Mouse (Mus musculus): ENCODE measurements at regions not wholly inside any gene's neighbourhood (a gene's known extent, or its start where the extent isn't known, plus 50 kb on each side); places are given as distances from the start of the nearest gene placed in this dataset.

- no peak for DNase-seq (ENCODE audit: low read depth, low spot score)
These were observed 53.9 kb upstream of the Olfr266 start for GRCm38 (mm10) chr3:106879994-106880393.

GRCm38 (mm10) chr3:106903198-106903597, 77.1 kb upstream of the Olfr266 start:
- peak; percentile 58 for DNase-seq (ENCODE audit: low read depth, low spot score)

GRCm38 (mm10) chr3:106906668-106907067, 80.6 kb upstream of the Olfr266 start:
- peak; percentile 35 for DNase-seq (ENCODE audit: low read depth, low spot score)

GRCm38 (mm10) chr3:106936067-106936466, 99.9 kb upstream of the Kcna3 start:
- DNase-seq (ENCODE audit: low read depth, low spot score): peak; percentile 61

- no peak for DNase-seq (ENCODE audit: low read depth, low spot score)
These were observed 95.9 kb upstream of the Kcna3 start for GRCm38 (mm10) chr3:106940095-106940494.

- no peak for DNase-seq (ENCODE audit: low read depth, low spot score)
These were observed 80.2 kb upstream of the Kcna3 start for GRCm38 (mm10) chr3:106955555-106956446.

- no peak for DNase-seq (ENCODE audit: low read depth, low spot score)
These were observed 78.6 kb upstream of the Kcna3 start for GRCm38 (mm10) chr3:106957162-106957895.

GRCm38 (mm10) chr3:106958194-106958593, 77.8 kb upstream of the Kcna3 start:
- DNase-seq (ENCODE audit: low read depth, low spot score): peak; percentile 68

GRCm38 (mm10) chr3:106960596-106960995, 75.4 kb upstream of the Kcna3 start:
- DNase-seq (ENCODE audit: low read depth, low spot score): no peak

- no peak for DNase-seq (ENCODE audit: low read depth, low spot score)
These were observed 73.5 kb upstream of the Kcna3 start for GRCm38 (mm10) chr3:106962466-106962865.

GRCm38 (mm10) chr3:106966198-106966597, 69.8 kb upstream of the Kcna3 start:
- no peak for DNase-seq (ENCODE audit: low read depth, low spot score)

- DNase-seq (ENCODE audit: low read depth, low spot score): no peak
These were observed 68.5 kb upstream of the Kcna3 start for GRCm38 (mm10) chr3:106967479-106967878.

- DNase-seq (ENCODE audit: low read depth, low spot score): no peak
These were observed 61.7 kb upstream of the Kcna3 start for GRCm38 (mm10) chr3:106974114-106974789.

GRCm38 (mm10) chr3:106978728-106979127, 57.2 kb upstream of the Kcna3 start:
- DNase-seq (ENCODE audit: low read depth, low spot score): no peak

GRCm38 (mm10) chr3:106980914-106981313, 55.1 kb upstream of the Kcna3 start:
- DNase-seq (ENCODE audit: low read depth, low spot score): no peak

- no peak for DNase-seq (ENCODE audit: low read depth, low spot score)
These were observed 54.6 kb upstream of the Kcna3 start for GRCm38 (mm10) chr3:106981323-106981722.

GRCm38 (mm10) chr3:106984231-106984630, 51.7 kb upstream of the Kcna3 start:
- DNase-seq (ENCODE audit: low read depth, low spot score): no peak
